Mouse (Mus musculus) thymus, postnatal 4 days (tissue): ENCODE data around the gene Pnmal1.
"Not testable (repeated sequence)": the region's sequence is repeated elsewhere in the genome, so short reads cannot be mapped to it uniquely, and the experiment has no call there.

Experiments used
- DNase-seq: peaks from one replicate; pipeline ENCODE4 v3.0.0; 2021

Pnmal1 gene

GRCm38 (mm10) chr7:16953776-16954175 is 5.7 kb upstream of the Pnmal1 start:
- DNase-seq: not testable (repeated sequence)

- no peak for DNase-seq
Observed at GRCm38 (mm10) chr7:16955712-16956111, 3.8 kb upstream of the Pnmal1 start.

DNA sequence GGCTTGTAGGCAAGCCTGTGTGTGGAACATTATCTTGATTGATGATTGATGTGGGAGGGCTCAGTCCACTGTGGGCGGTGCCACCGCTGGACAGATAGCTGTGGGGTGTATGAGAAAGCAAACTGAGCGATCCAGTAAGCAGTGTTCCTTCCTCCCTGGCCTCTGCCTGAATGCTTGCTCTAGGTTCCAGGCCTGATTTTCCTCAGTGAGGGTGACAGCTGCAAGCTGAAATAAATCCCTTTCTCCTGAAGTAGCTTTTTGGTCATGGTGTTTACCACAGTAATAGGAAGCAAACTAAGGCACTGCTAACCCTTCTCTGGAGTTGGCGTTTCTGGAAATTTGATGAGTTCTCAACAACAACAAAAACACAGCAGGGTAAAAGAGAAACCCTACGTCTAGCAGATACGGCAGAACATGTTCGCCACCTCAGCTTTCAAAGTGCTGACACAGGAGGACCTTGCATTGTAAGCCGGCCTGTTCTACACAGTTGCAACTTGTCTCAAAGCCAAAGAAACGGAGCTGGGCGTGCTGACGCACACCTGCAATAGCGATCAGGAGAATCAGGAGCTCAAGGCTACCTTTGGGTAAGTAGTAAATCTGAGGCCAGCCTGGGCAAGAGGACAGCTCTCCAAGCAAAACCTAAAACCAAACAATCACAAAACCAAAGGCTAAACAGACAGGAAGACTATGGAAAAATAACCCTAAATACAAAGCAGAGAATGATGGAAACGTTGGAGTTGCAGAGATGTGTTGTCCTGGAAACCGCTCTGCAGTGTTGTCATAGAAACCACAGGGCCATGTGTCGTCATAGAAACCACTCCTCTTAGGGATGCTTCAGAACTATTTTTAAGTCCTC is 2.8 kb upstream of the Pnmal1 start:
- DNase-seq: no peak

GRCm38 (mm10) chr7:16961678-16962077 is 2.2 kb downstream of the Pnmal1 start:
- no peak for DNase-seq

GRCm38 (mm10) chr7:16968414-16968813 is 8.9 kb downstream of the Pnmal1 start:
- DNase-seq: no peak

DNA sequence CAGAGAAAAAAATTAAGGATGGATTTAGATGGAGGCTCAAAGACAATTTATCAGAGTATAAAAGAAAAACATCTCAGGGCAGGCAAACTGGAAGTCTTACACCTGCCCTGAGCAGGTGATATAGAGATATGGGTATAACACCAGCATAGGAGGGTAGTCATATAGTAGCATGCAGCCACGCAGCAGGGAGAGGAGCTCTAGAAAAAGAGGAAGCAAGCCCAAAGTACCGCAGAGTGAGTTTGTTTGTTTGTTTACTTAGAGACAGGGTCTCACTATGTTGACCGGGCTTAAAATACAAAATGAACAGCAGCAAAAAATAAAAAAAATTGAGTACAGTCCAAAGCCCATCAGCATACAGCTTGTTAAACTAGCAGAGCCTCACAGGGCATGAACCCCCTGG is 11.7 kb downstream of the Pnmal1 start:
- no peak for DNase-seq

- DNase-seq: no peak
Observed at GRCm38 (mm10) chr7:16974018-16974417, 14.5 kb downstream of the Pnmal1 start.

- no peak for DNase-seq
Observed at GRCm38 (mm10) chr7:16976298-16976697, 16.8 kb downstream of the Pnmal1 start.

- DNase-seq: no peak
Observed at GRCm38 (mm10) chr7:16978173-16978572, 18.7 kb downstream of the Pnmal1 start.

- no peak for DNase-seq
Observed at GRCm38 (mm10) chr7:16978593-16978992, 19.1 kb downstream of the Pnmal1 start.

DNA sequence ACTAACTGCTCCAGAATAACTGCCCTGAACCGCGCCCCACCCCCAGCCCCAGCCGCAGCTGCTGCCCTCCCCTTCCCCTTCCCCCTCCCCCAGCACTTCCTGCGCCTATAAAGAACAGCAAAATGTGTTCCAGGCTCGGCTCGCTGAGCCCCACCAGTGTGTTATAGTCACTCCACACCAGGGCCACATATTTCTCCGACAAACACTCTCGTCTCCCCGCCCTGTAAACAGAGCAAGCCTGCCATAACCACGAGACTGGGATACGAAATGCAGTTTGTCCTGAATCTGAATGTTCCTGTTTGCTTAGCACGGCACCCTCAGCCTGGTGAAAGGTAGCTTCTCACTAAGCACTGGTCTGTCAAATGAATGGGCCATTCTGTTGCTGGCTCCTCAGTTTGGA is 20.9 kb downstream of the Pnmal1 start:
- peak; percentile 91 for DNase-seq

- peak; percentile 91 for DNase-seq
Observed at GRCm38 (mm10) chr7:16982859-16983568, 23.5 kb downstream of the Pnmal1 start, which contains the start of gene Gm42372. Gene Gm42372 (plus strand): TSS chr7:16983086.

GRCm38 (mm10) chr7:16987541-16988149 is 28.2 kb downstream of the Pnmal1 start:
- DNase-seq: no peak

- DNase-seq: no peak
Observed at GRCm38 (mm10) chr7:16988405-16988804, 28.9 kb downstream of the Pnmal1 start.

- peak; percentile 55 for DNase-seq
Observed at GRCm38 (mm10) chr7:16990006-16990744, 30.7 kb downstream of the Pnmal1 start.

DNA sequence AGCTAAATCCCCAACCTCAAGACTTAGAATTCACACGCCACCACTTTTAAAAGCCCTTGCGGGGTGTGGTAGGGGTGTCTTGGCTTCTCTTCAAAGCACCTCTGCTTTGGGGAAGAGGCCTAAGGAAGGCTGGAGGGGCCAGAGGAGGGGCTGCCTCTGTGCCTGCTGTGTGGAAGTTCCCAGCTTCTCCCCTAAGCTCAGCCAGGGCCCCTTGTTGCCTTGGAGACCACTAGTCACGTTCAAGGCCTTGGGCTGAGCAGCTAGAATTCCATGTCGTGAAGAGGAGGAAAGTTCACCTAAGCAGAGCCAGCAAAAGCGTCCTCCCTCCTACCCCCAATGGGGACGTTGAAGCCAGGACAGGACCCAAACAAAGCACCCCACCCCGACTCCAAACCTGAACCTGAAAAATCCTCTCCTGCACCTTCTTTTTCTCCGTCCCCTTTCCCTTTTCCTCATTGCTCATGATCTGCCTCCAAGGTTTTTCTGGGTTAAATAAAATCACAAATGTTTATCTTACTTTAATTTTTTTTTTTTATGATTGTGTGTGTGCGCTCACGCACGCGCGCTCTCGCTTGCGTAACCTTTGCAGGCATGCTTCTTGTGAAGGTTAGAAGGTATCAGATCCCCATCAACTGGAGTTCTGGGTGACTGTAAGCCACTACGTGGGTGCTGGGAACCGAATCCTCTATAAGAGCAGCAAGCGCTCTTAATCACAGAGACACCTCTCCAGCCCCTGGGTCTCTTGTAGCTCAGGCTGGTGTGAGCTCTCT is 32.4 kb downstream of the Pnmal1 start:
- DNase-seq: peak; percentile 21

DNA sequence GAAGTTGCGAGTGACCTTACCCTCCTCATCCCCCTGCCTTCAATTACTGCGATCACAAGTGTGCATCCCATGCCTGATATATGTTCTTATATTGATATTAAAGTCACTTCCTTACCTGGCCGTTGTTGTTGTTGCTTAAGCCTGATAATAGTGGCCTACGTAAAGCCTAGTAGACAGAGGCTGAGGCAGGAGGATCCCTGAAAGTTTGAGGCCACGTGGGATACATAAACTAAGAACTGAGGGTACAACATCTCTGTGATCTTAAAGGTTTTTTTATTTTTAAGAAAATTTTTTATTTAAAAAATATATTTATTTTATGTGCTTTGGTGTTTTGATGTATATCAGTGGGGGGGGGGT is 33.0 kb downstream of the Pnmal1 start, which contains the start of gene Ccdc8:
Gene Ccdc8, plus strand, starts transcription at position 258 of the 357 bp plus-strand sequence.
- DNase-seq: no peak

DNA sequence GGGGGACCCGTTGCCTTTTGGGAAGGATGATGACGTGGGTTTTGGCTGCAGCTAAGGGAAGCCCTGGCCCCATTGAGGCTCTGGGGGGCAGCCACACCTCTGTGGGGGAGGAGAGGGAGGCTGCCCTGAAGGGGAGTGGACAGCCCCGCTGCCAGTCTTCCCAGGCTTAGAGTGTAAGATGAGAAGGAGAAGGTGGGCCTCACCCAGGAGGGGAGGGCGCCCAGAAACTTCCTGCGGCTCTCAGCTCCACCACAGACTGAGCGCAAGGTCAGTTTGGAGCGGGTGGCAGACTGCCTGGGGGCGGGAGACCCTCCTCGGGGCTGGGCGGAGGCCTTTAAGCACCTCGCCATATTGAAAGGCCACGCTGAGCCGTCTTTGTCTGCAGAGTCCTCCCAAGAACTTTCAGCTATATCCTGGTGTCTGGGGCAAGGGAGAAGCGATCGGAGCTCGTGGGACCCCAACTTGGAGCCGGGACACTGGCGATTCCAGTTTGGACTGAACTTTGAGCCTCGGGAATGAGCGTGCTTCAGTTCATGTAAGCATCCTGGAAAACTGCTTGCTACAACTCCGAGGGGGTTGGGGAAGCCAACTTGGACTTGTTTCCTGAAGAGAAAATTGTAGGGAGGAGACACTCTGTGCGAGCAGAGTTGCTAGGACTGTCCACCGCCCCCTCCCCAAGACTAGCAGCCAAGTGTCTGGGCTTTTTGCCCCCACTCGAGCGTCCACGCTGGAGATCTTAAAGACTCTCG is 34.3 kb downstream of the Pnmal1 start:
- DNase-seq: peak; percentile 39

DNA sequence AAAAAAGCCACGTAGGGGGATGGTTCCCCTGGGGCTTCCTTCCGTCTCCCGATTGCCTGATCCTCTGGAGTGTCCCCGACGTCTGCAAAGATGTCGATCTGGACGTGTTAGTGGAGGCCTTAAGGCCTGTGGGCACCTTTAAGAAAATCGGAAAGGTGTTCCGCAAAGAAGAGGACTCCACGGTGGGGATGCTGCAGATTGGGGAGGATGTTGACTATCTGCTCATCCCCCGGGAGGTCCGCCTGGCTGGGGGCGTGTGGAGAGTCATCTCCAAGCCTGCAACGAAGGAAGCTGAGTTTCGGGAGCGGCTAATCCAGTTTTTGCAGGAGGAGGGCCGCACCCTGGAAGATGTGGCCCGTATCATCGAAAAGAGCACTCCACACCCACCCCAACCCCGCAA is 34.9 kb downstream of the Pnmal1 start:
- DNase-seq: no peak

GRCm38 (mm10) chr7:16995345-16995744 is 35.9 kb downstream of the Pnmal1 start:
- DNase-seq: peak; percentile 18

GRCm38 (mm10) chr7:16999233-16999632 is 39.8 kb downstream of the Pnmal1 start:
- DNase-seq: no peak
